Mouse (Mus musculus) forebrain, embryonic 11.5 days (tissue): Measurements from ENCODE around the gene Agr2. TPM values are rescaled to one million over a fixed set of nuclear protein-coding genes. Genes with fewer than 3 reads are reported as not detected.

Experiments used
- ATAC-seq: fragments of 200-750 bp; cut with Nextera tagmentation; replicated peaks from 2 replicates; pipeline ENCODE4 v1.8.0; 2017; ENCODE audit warnings: moderate TSS enrichment; ENCODE audit not compliant: low FRiP score
- DNase-seq: peaks from one replicate; pipeline ENCODE4 v3.0.0-alpha.2; 2017; ENCODE audit warnings: low spot score
- H3K27ac ChIP-seq: fragments of 300-500 bp; sonication (generic); 2 replicates; pipeline ENCODE4 v1.5.1; 2014; ENCODE audit warnings: low read depth, low read length
- H3K27me3 ChIP-seq: fragments of 300-500 bp; sonication (generic); 2 replicates; pipeline ENCODE4 v1.6.1; 2014; ENCODE audit warnings: mild to moderate bottlenecking, low read length, mixed read lengths; ENCODE audit not compliant: control insufficient read depth, insufficient read depth
- H3K36me3 ChIP-seq: fragments of 300-500 bp; sonication (generic); 2 replicates; pipeline ENCODE4 v1.6.1; 2014; ENCODE audit warnings: mild to moderate bottlenecking, low read length, moderate library complexity, mixed read lengths; ENCODE audit not compliant: control insufficient read depth, insufficient read depth
- H3K4me1 ChIP-seq: fragments of 300-500 bp; sonication (generic); replicated peaks from 2 replicates; pipeline ENCODE4 v1.6.1; 2014; ENCODE audit warnings: low read length, mixed read lengths; ENCODE audit not compliant: control insufficient read depth, insufficient read depth
- H3K4me2 ChIP-seq: fragments of 300-500 bp; sonication (generic); 2 replicates; pipeline ENCODE4 v1.6.1; 2014; ENCODE audit warnings: low read depth, mild to moderate bottlenecking, low read length, moderate library complexity, mixed read lengths; ENCODE audit not compliant: severe bottlenecking
- H3K4me3 ChIP-seq: fragments of 300-500 bp; sonication (generic); 2 replicates; pipeline ENCODE4 v1.5.1; 2014; ENCODE audit warnings: low read depth, low read length
- H3K9ac ChIP-seq: fragments of 300-500 bp; sonication (generic); 2 replicates; pipeline ENCODE4 v1.6.1; 2014; ENCODE audit warnings: low read length
- H3K9me3 ChIP-seq: fragments of 300-500 bp; sonication (generic); 2 replicates; pipeline ENCODE4 v1.6.1; 2016; ENCODE audit warnings: low read length, mixed read lengths; ENCODE audit not compliant: control insufficient read depth
- WGBS: fragments of 180-500 bp; shearing (Covaris S2); extraction: QIAGEN DNeasy Blood & Tissue Kit; methylation state at CpG from one replicate; pipeline ENCODE4 v1.1.7; 2014; 5-methylcytosine and 5-hydroxymethylcytosine counted together
- polyA plus RNA-seq: library from polyadenylated mRNA; unstranded; fragments of >200 nt; fragmentation: Nextera tagmentation; extraction: Ambion mirVana; gene quantifications from 2 replicates; pipeline ENCODE4 v1.2.1, GENCODE M21; 2014

Agr2 gene
- polyA plus RNA-seq = 0.36 TPM in 1 of 2 replicates, not detected in the other

GRCm38 (mm10) chr12:35992711-35993110, at the start of gene Agr2:
Gene Agr2 (plus strand): TSS chr12:35992907.
- Histone ChIP-seq H3K27ac (no peak within 1 kb of the TSS), H3K9ac (no peak within 1 kb of the TSS), H3K27me3 (no peaks in the 10 kb centered on the region), H3K4me3 (no peak within 1 kb of the TSS), H3K36me3 (no peaks in the 10 kb centered on the region), H3K4me1 (no peaks in the 10 kb centered on the region), H3K4me2 (no peak within 1 kb of the TSS), H3K9me3 (no peaks in the 10 kb centered on the region)
- ATAC-seq (no peak), DNase-seq (no peak)
- 62% methylated on average over 9 of the region's 9 CpGs for whole genome bisulfite sequencing

- no peak overlapping the region for H3K4me3 ChIP-seq
- no peak overlapping the region for H3K27ac ChIP-seq
- H3K9me3 ChIP-seq = no peaks in the 10 kb centered on the region
- no peak for DNase-seq
- H3K4me1 ChIP-seq = no peaks in the 10 kb centered on the region
- no peak overlapping the region for H3K4me2 ChIP-seq
- no peaks in the 10 kb centered on the region for H3K27me3 ChIP-seq
- 47% methylated on average over 1 of the region's 1 CpGs for WGBS
- no peak overlapping the region for H3K9ac ChIP-seq
- H3K36me3 ChIP-seq = no peaks in the 10 kb centered on the region
- ATAC-seq = no peak
These were observed 41.0 kb upstream of the Agr2 start for GRCm38 (mm10) chr12:35951757-35952156.

GRCm38 (mm10) chr12:35957235-35957634, 35.5 kb upstream of the Agr2 start:
- DNase-seq (no peak), ATAC-seq (no peak)
- H3K27me3 ChIP-seq = no peaks in the 10 kb centered on the region
- no peaks in the 10 kb centered on the region for H3K9me3 ChIP-seq
- no peak overlapping the region for H3K9ac ChIP-seq
- 85% methylated on average over 2 of the region's 2 CpGs for WGBS
- H3K27ac ChIP-seq = no peak overlapping the region
- H3K36me3 ChIP-seq = no peaks in the 10 kb centered on the region
- no peak overlapping the region for H3K4me2 ChIP-seq
- H3K4me3 ChIP-seq = no peak overlapping the region
- H3K4me1 ChIP-seq = no peaks in the 10 kb centered on the region

GRCm38 (mm10) chr12:35966098-35966767, 26.5 kb upstream of the Agr2 start:
- WGBS = 66% methylated on average over 7 of the region's 7 CpGs
- H3K9me3 ChIP-seq = no peaks in the 10 kb centered on the region
- H3K4me2 ChIP-seq = no peak overlapping the region
- no peak overlapping the region for H3K4me3 ChIP-seq
- no peaks in the 10 kb centered on the region for H3K27me3 ChIP-seq
- no peak overlapping the region for H3K9ac ChIP-seq
- ATAC-seq (no peak), DNase-seq (no peak)
- H3K36me3 ChIP-seq = no peaks in the 10 kb centered on the region
- H3K4me1 ChIP-seq = no peaks in the 10 kb centered on the region
- no peak overlapping the region for H3K27ac ChIP-seq

- DNase-seq = no peak
- no peak overlapping the region for H3K27ac ChIP-seq
- no peak for ATAC-seq
- 83% methylated on average over 7 of the region's 7 CpGs for WGBS
- H3K36me3 ChIP-seq = no peaks in the 10 kb centered on the region
- no peak overlapping the region for H3K4me2 ChIP-seq
- no peak overlapping the region for H3K9ac ChIP-seq
- no peaks in the 10 kb centered on the region for H3K27me3 ChIP-seq
- no peaks in the 10 kb centered on the region for H3K9me3 ChIP-seq
- no peaks in the 10 kb centered on the region for H3K4me1 ChIP-seq
- no peak overlapping the region for H3K4me3 ChIP-seq
These were observed 26.0 kb upstream of the Agr2 start for GRCm38 (mm10) chr12:35966768-35967141.

- no peak overlapping the region for H3K4me3 ChIP-seq
- WGBS = 83% methylated on average over 3 of the region's 3 CpGs
- H3K27me3 ChIP-seq = no peaks in the 10 kb centered on the region
- H3K4me1 ChIP-seq = no peaks in the 10 kb centered on the region; the same call in 1 of the 2 replicates
- no peak for ATAC-seq
- no peak for DNase-seq
- H3K4me2 ChIP-seq = no peak overlapping the region
- no peak overlapping the region for H3K9ac ChIP-seq
- no peaks in the 10 kb centered on the region for H3K36me3 ChIP-seq
- no peaks in the 10 kb centered on the region for H3K9me3 ChIP-seq
- H3K27ac ChIP-seq = no peak overlapping the region
These were observed 16.8 kb upstream of the Agr2 start for GRCm38 (mm10) chr12:35975898-35976297.

- no peaks in the 10 kb centered on the region for H3K27me3 ChIP-seq
- H3K4me2 ChIP-seq = no peak overlapping the region
- ATAC-seq (no peak), DNase-seq (no peak)
- H3K4me3 ChIP-seq = no peak overlapping the region
- no peaks in the 10 kb centered on the region for H3K36me3 ChIP-seq
- H3K4me1 ChIP-seq = peaks cover 2% of the 10 kb centered on the region; the same call in 1 of the 2 replicates
- H3K27ac ChIP-seq = no peak overlapping the region
- no peak overlapping the region for H3K9ac ChIP-seq
- WGBS = 36% methylated on average over 6 of the region's 6 CpGs
- no peaks in the 10 kb centered on the region for H3K9me3 ChIP-seq
These were observed 15.0 kb upstream of the Agr2 start for GRCm38 (mm10) chr12:35977633-35978246.

- ATAC-seq (no peak), DNase-seq (no peak)
- Histone ChIP-seq H3K4me2 (no peak overlapping the region), H3K9ac (no peak overlapping the region), H3K4me1 (peaks cover 2% of the 10 kb centered on the region; the same call in 1 of the 2 replicates), H3K36me3 (no peaks in the 10 kb centered on the region), H3K9me3 (no peaks in the 10 kb centered on the region), H3K27me3 (no peaks in the 10 kb centered on the region), H3K27ac (no peak overlapping the region), H3K4me3 (no peak overlapping the region)
- 86% methylated on average over 5 of the region's 5 CpGs for WGBS
These were observed 13.1 kb upstream of the Agr2 start for GRCm38 (mm10) chr12:35979625-35980024.
